Mouse (Mus musculus) stomach, postnatal 0 days (tissue): ENCODE measurements around the gene Rbms2. TPM values are rescaled to one million over a fixed set of nuclear protein-coding genes. Genes with fewer than 3 reads are reported as not detected.

Source experiments
- ATAC-seq: fragments of 200-750 bp; cut with Nextera tagmentation; 2 replicates; pipeline ENCODE4 v1.8.0; 2017; ENCODE audit not compliant: low FRiP score, low TSS enrichment
- DNase-seq: peaks from one replicate; pipeline ENCODE4 v3.0.0-alpha.2; 2016; ENCODE audit warnings: low spot score
- H3K27ac ChIP-seq: fragments of 300-500 bp; sonication (generic); replicated peaks from 2 replicates; pipeline ENCODE4 v1.5.1; 2014; ENCODE audit warnings: mild to moderate bottlenecking, control low read depth
- H3K27me3 ChIP-seq: fragments of 300-500 bp; sonication (generic); 2 replicates; pipeline ENCODE4 v1.6.1; 2014; ENCODE audit warnings: low read length; ENCODE audit not compliant: control insufficient read depth, insufficient read depth
- H3K36me3 ChIP-seq: fragments of 300-500 bp; sonication (generic); 2 replicates; pipeline ENCODE4 v1.6.1; 2014; ENCODE audit warnings: low read length, mixed read lengths; ENCODE audit not compliant: control insufficient read depth, insufficient read depth
- H3K4me1 ChIP-seq: fragments of 300-500 bp; sonication (generic); replicated peaks from 2 replicates; pipeline ENCODE4 v1.6.1; 2014; ENCODE audit warnings: antibody characterized with exemption; ENCODE audit not compliant: control insufficient read depth, insufficient read depth
- H3K4me2 ChIP-seq: fragments of 300-500 bp; sonication (generic); replicated peaks from 2 replicates; pipeline ENCODE4 v1.6.1; 2014; ENCODE audit warnings: low read depth, mild to moderate bottlenecking, control low read depth, moderate library complexity
- H3K4me3 ChIP-seq: fragments of 300-500 bp; sonication (generic); 2 replicates; pipeline ENCODE4 v1.5.1; 2014; ENCODE audit warnings: low read depth, low read length, control low read depth
- H3K9ac ChIP-seq: fragments of 300-500 bp; sonication (generic); 2 replicates; pipeline ENCODE4 v1.6.1; 2014; ENCODE audit warnings: mild to moderate bottlenecking, low read length, control low read depth, mixed read lengths
- H3K9me3 ChIP-seq: fragments of 300-500 bp; sonication (generic); 2 replicates; pipeline ENCODE4 v1.6.1; 2016; ENCODE audit warnings: low read length; ENCODE audit not compliant: control insufficient read depth
- CTCF ChIP-seq: IDR thresholded peaks from 2 replicates; pipeline ENCODE4 v1.5.1; 2016; ENCODE audit warnings: antibody characterized with exemption, low read depth, mild to moderate bottlenecking, moderate library complexity
- EP300 ChIP-seq: optimal IDR thresholded peaks from 2 replicates; pipeline ENCODE3; 2016; ENCODE audit warnings: antibody characterized with exemption
- WGBS: fragments of 180-500 bp; shearing (Covaris S2); extraction: QIAGEN DNeasy Blood & Tissue Kit; methylation state at CpG from one replicate; pipeline ENCODE4 v1.1.7; 2014; 5-methylcytosine and 5-hydroxymethylcytosine counted together
- polyA plus RNA-seq: library from polyadenylated mRNA; unstranded; fragments of >200 nt; fragmentation: Nextera tagmentation; extraction: Ambion mirVana; gene quantifications from 2 replicates; pipeline ENCODE4 v1.2.1, GENCODE M21; 2015

Rbms2 gene
- polyA plus RNA-seq, 1 experiment from 2014 or later, result 15.5 TPM

DNA sequence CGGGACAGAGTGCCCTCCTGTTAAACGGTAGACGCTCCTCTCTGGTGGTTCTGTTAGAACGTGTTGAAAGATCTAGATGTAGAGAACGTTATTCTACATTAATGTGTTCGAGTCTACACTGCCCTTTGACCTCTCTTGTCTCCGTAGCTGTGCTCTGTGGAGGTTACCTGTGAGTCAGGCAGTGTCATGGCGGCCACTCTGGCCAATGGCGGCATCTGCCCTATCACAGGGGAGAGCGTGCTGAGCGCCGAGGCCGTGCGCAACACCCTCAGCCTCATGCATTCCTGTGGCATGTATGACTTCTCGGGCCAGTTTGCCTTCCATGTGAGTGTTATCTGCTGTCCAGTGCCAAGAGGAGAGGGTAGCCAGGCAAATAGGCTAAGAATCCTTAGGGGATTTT is 24.8 kb upstream of the Rbms2 start:
- Histone ChIP-seq H3K36me3 (peaks cover 2% of the 10 kb centered on the region; the same call in 1 of the 2 replicates), H3K9ac (no peak overlapping the region), H3K4me2 (no peak overlapping the region), H3K4me3 (no peak overlapping the region), H3K27me3 (no peaks in the 10 kb centered on the region), H3K4me1 (no peaks in the 10 kb centered on the region), H3K9me3 (no peaks in the 10 kb centered on the region), H3K27ac (no peak overlapping the region)
- DNase-seq, result no peak
- TF ChIP-seq EP300 (no peak), CTCF (no peak)
- peak; percentile 46; the same call in 1 of the 2 replicates for ATAC-seq
- 75% methylated on average over 15 of the region's 15 CpGs for WGBS

DNA sequence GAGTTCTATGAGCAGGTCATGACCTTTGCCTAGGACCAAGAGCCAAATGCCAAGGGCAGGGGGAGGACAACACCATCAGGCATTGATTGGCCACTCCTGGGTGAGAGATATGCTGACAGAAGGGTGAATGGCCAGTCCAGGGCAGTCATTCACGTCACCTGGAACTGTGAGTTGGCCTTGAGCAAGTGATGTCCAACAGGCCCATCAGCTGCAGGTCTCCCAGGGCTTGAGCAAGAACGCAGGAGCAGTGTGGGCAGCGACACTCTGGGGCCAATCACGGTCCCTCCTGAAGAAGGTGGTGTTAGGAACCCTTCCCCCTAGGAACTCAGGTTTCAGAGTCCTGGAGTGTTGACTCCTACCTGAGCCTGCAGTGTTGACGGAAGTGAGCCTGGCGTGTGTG is 21.8 kb upstream of the Rbms2 start:
- no peaks in the 10 kb centered on the region for H3K27me3 ChIP-seq
- no peak overlapping the region for H3K4me3 ChIP-seq
- DNase-seq (no peak), ATAC-seq (peak; percentile 64)
- H3K4me1 ChIP-seq, result no peaks in the 10 kb centered on the region
- TF ChIP-seq EP300 (no peak), CTCF (no peak)
- WGBS, result 46% methylated on average over 4 of the region's 6 CpGs
- H3K9ac ChIP-seq, result no peak overlapping the region
- no peaks in the 10 kb centered on the region for H3K9me3 ChIP-seq
- H3K36me3 ChIP-seq, result no peaks in the 10 kb centered on the region; the same call in 1 of the 2 replicates
- no peak overlapping the region for H3K27ac ChIP-seq
- H3K4me2 ChIP-seq, result no peak overlapping the region

DNA sequence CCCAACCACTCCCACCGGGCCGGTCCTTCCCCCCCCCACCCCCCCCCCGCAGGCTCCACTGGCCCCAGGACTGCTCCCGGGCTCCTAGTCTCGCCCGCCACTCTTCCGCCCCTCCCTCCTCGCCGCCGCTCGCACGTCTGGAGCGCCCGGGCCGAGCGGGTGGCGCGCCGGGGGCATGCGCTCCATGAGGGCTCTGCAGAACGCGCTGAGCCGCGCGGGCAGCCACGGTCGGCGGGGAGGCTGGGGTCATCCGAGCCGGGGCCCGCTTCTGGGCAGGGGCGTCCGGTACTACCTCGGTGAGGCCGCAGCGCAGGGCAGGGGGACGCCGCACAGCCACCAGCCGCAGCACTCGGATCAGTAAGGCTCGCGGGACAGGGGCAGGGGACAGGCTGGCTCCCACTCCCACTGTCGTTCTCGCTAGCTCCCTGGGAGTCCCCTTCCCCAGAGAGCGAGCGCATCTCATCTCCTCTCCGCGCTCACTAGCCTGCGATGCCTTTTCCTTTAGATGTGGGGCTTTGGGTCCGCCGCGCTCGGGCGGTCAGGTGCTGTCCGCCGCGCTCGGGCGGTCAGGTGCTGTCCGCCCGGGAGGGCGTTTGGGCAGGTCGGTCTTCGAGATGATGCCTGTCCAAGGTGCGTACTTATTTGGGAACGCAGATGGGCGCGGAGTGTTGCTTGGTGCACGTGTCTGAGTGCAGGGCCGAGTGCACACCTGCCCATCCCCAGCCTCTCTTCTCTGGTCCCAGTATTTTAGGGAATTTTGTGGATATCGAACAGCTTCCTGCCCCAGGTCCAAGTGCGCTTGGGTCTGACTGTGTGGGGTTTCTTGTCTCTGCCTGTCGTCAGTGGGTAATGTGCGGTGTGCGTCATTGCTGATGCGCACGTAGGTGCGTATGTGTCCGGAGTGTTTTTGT is 14.7 kb upstream of the Rbms2 start:
- Histone ChIP-seq H3K27me3 (no peaks in the 10 kb centered on the region), H3K4me1 (0 out of 2 replicates have a peak, but pooled peaks cover 4% of the 10 kb centered on the region), H3K36me3 (no peaks in the 10 kb centered on the region), H3K4me3 (peak overlapping the region; percentile 63), H3K4me2 (peak overlapping the region; percentile 99), H3K9me3 (no peaks in the 10 kb centered on the region), H3K9ac (peak overlapping the region; percentile 62), H3K27ac (no peak overlapping the region)
- TF ChIP-seq EP300 (no peak), CTCF (no peak)
- WGBS, result 2% methylated on average over 61 of the region's 79 CpGs
- DNase-seq (no peak), ATAC-seq (peak; percentile 86)

DNA sequence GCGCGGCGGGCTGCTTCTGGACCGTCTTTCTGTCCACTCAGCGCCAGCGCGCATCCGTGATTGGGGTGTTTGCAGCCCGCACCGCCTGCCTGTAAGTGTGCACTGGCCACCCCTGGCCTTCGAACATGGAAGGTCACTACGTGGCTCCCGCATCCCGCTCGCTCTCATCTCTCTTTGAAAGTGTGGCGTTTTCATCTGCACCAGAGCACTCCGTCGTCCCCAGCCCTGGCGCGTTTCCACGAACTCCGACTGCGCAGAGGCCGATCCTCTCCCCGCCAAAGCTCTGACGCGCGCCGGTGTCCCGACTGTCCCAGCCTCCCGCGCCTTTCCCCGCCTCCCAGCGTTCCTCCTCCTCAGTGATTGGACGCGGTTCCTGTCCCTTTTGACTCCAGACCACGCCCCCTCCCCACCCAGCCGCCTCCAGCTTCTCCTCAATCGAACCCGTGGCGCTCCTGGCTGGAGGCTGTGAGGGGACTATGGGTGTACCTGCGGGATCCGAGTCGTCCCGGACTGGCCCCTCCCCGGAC is 14.0 kb upstream of the Rbms2 start, which contains the start of gene Gls2:
TSS of gene Gls2 (plus strand) at position 434 of the 527 bp plus-strand sequence.
- WGBS, result under 1% methylated on average over 45 of the region's 46 CpGs
- Histone ChIP-seq H3K9me3 (no peaks in the 10 kb centered on the region), H3K36me3 (no peaks in the 10 kb centered on the region), H3K4me2 (peak within 1 kb of the TSS; percentile 99), H3K4me3 (peak within 1 kb of the TSS; percentile 63), H3K9ac (peak within 1 kb of the TSS; percentile 62), H3K4me1 (0 out of 2 replicates have a peak, but pooled peaks cover 4% of the 10 kb centered on the region), H3K27ac (0 out of 2 replicates have a peak within 1 kb of the TSS, but pooled peaks have one; percentile 40), H3K27me3 (no peaks in the 10 kb centered on the region)
- DNase-seq (peak; percentile 97), ATAC-seq (peak; percentile 97)
- TF ChIP-seq EP300 (no peak), CTCF (no peak)

DNA sequence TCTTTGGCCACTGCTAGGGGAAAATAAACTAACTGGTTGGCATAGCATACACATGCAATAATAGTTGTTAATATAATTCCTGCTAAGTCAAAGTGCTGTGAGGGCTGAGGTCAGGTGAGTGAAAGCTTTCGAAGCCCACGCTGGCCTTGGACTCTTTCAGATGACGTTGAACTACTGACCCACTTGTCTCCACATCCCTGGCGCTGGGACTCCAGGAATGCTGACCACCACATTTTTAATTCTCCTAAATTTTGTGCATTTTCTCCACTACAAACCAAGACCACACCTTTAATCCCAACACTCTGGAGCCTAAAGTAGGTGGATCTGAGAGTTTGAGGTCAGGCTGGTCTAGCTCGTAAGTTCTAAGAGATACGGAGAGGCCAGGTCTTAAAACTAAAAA is 13.0 kb upstream of the Rbms2 start:
- no peak for ATAC-seq
- Histone ChIP-seq H3K27me3 (no peaks in the 10 kb centered on the region), H3K4me3 (no peak overlapping the region), H3K36me3 (no peaks in the 10 kb centered on the region), H3K9ac (no peak overlapping the region), H3K4me2 (no peak overlapping the region), H3K9me3 (no peaks in the 10 kb centered on the region), H3K27ac (no peak overlapping the region), H3K4me1 (0 out of 2 replicates have a peak, but pooled peaks cover 4% of the 10 kb centered on the region)
- DNase-seq, result no peak
- TF ChIP-seq EP300, result no peak
- no peak for TF ChIP-seq CTCF
- WGBS, result 93% methylated on average over 6 of the region's 6 CpGs
